In the genomic region with DNA sequence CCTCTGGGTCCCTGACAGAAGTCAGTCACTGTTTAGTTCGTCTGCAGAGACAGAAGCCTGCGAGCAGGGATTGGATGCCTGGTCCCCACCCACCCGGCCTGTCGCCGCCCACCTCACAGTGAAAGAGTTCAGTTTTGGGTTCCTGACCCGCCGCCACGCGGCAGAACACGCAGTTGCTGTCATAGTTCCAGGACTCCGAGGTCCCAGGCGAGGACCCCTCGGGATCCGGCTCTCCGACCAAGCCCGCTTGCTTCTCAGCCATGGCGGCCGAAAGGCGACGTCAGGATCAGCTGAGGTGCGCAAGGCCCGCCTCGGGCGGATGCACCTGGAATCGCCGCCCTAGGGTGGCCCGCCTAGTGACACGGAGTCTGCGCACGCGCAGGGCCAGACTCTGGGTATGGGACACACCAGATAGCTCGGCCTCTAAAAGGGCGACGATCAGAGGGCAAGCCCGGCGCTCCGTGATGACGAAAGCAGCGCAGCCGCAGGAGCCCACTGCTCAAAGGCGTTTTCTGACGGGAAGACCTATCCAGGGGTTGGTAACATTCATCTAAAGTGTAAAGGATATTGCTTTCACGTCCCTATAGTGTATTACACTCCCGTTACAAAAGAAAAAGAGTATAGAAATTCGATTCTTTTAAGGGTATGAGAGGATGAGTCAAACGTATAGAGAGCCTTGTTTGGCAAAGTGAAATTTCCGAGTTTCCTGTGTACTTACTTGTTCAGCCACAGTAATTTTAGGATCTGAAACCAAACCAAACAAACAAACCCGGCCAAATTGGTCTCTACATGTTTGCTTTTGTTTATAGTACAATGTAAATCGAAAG, we compare ENCODE assay signal across 8 mouse cellular contexts. TPM values are rescaled to one million over a fixed set of nuclear protein-coding genes. Genes with fewer than 3 reads are reported as not detected.
DNase-seq lines count a peak whose midpoint lies in the region; ATAC-seq and TF ChIP-seq lines count a peak whose summit lies in the region.

No protein-coding gene starts in this region.

- TF ChIP-seq CTCF in kidney, postnatal 0 days (IDR thresholded peaks at IDR 0.05; ENCODE audit: low read depth) = peak; percentile 52

- peak overlapping the region; percentile 83 for H3K9ac ChIP-seq in heart, embryonic 12.5 days
- H3K9ac ChIP-seq in kidney, postnatal 0 days (ENCODE audit: low read depth, low read length) = peak overlapping the region; percentile 77
- peak overlapping the region; percentile 74 for H3K9ac ChIP-seq in liver, embryonic 11.5 days (ENCODE audit: low read depth, low read length)
- H3K9ac ChIP-seq in stomach, embryonic 14.5 days (replicated peaks; ENCODE audit: low read depth, low read length) = peak overlapping the region; percentile 47

- DNase-seq in CD4-positive helper T cell, adult 2 months (ENCODE audit: low read depth, low spot score) = peak; percentile 99
- DNase-seq in brain, embryonic 18.5 days (ENCODE audit: low read depth, low spot score) = peak; percentile 95
- peak; percentile 98 for DNase-seq in kidney, postnatal 0 days (ENCODE audit: low spot score)
- peak; percentile 96 for DNase-seq in liver, embryonic 11.5 days (ENCODE audit: low spot score)
- DNase-seq in naive thymus-derived CD4-positive, alpha-beta T cell, adult 2 months (ENCODE audit: low read depth) = peak; percentile 99

- no peaks in the 10 kb centered on the region for H3K36me3 ChIP-seq in heart, embryonic 12.5 days
- no peaks in the 10 kb centered on the region for H3K36me3 ChIP-seq in kidney, postnatal 0 days (ENCODE audit: insufficient read depth, low read length)
- H3K36me3 ChIP-seq in liver, embryonic 11.5 days (ENCODE audit: control insufficient read depth, insufficient read depth, low read length) = no peaks in the 10 kb centered on the region
- no peaks in the 10 kb centered on the region for H3K36me3 ChIP-seq in stomach, embryonic 14.5 days (ENCODE audit: control insufficient read depth, insufficient read depth, low read length)

- peak; percentile 97 for ATAC-seq in erythroid progenitor cell, adult 5-6 weeks (replicated peaks; ENCODE audit: low FRiP score, poor library complexity, severe bottlenecking)
- ATAC-seq in heart, embryonic 12.5 days (ENCODE audit: insufficient number of reproducible peaks, low FRiP score) = peak; percentile 100
- peak; percentile 100 for ATAC-seq in kidney, postnatal 0 days (replicated peaks; ENCODE audit: low FRiP score, low read depth)
- ATAC-seq in liver, embryonic 11.5 days (replicated peaks; ENCODE audit: low FRiP score) = peak; percentile 100
- peak; percentile 100 for ATAC-seq in stomach, embryonic 14.5 days (ENCODE audit: insufficient number of reproducible peaks, insufficient read depth, low FRiP score, low read depth)

- peak overlapping the region; percentile 76 for H3K4me3 ChIP-seq in heart, embryonic 12.5 days
- peak overlapping the region; percentile 68 for H3K4me3 ChIP-seq in kidney, postnatal 0 days (replicated peaks; ENCODE audit: low read depth, low read length)
- H3K4me3 ChIP-seq in liver, embryonic 11.5 days (ENCODE audit: low read depth, low read length) = peak overlapping the region; percentile 57
- peak overlapping the region; percentile 65 for H3K4me3 ChIP-seq in stomach, embryonic 14.5 days (ENCODE audit: low read depth, low read length)

- WGBS in heart, embryonic 12.5 days = 1% methylated on average over 49 of the region's 49 CpGs
- 1% methylated on average over 49 of the region's 49 CpGs for WGBS in kidney, postnatal 0 days
- WGBS in liver, embryonic 11.5 days = 1% methylated on average over 49 of the region's 49 CpGs
- 2% methylated on average over 49 of the region's 49 CpGs for WGBS in stomach, embryonic 14.5 days

- peak overlapping the region; percentile 98 for H3K27ac ChIP-seq in heart, embryonic 12.5 days (ENCODE audit: poor library complexity, severe bottlenecking)
- peak overlapping the region; percentile 94 for H3K27ac ChIP-seq in kidney, postnatal 0 days
- H3K27ac ChIP-seq in liver, embryonic 11.5 days (ENCODE audit: low read depth, low read length) = peak overlapping the region; percentile 92
- H3K27ac ChIP-seq in stomach, embryonic 14.5 days (ENCODE audit: low read length) = peak overlapping the region; percentile 93

- H3K9me3 ChIP-seq in heart, embryonic 12.5 days (replicated peaks) = no peaks in the 10 kb centered on the region
- no peaks in the 10 kb centered on the region for H3K9me3 ChIP-seq in kidney, postnatal 0 days (replicated peaks; ENCODE audit: low read length)
- no peaks in the 10 kb centered on the region for H3K9me3 ChIP-seq in liver, embryonic 11.5 days (ENCODE audit: control insufficient read depth, low read length)
- H3K9me3 ChIP-seq in stomach, embryonic 14.5 days (ENCODE audit: control insufficient read depth, low read depth, low read length) = no peaks in the 10 kb centered on the region

- H3K4me1 ChIP-seq in heart, embryonic 12.5 days (replicated peaks) = 0 out of 2 replicates have a peak, but pooled peaks cover 2% of the 10 kb centered on the region
- H3K4me1 ChIP-seq in kidney, postnatal 0 days (replicated peaks; ENCODE audit: insufficient read depth, low read length) = no peaks in the 10 kb centered on the region; the same call in 1 of the 2 replicates
- H3K4me1 ChIP-seq in liver, embryonic 11.5 days (replicated peaks; ENCODE audit: control insufficient read depth, insufficient read depth, low read length) = no peaks in the 10 kb centered on the region
- no peaks in the 10 kb centered on the region for H3K4me1 ChIP-seq in stomach, embryonic 14.5 days (ENCODE audit: control insufficient read depth, insufficient read depth, low read length)

- peak overlapping the region; percentile 86 for H3K4me2 ChIP-seq in heart, embryonic 12.5 days
- H3K4me2 ChIP-seq in kidney, postnatal 0 days (ENCODE audit: low read length) = peak overlapping the region; percentile 81
- peak overlapping the region; percentile 93 for H3K4me2 ChIP-seq in liver, embryonic 11.5 days
- peak overlapping the region; percentile 79 for H3K4me2 ChIP-seq in stomach, embryonic 14.5 days (replicated peaks; ENCODE audit: low read depth, low read length)

- no peaks in the 10 kb centered on the region for H3K27me3 ChIP-seq in heart, embryonic 12.5 days (replicated peaks)
- no peaks in the 10 kb centered on the region for H3K27me3 ChIP-seq in kidney, postnatal 0 days (ENCODE audit: insufficient read depth, low read length)
- no peaks in the 10 kb centered on the region for H3K27me3 ChIP-seq in liver, embryonic 11.5 days (replicated peaks; ENCODE audit: control insufficient read depth, insufficient read depth, low read length)
- no peaks in the 10 kb centered on the region for H3K27me3 ChIP-seq in stomach, embryonic 14.5 days (ENCODE audit: control insufficient read depth, insufficient read depth, low read length)

RNA-seq across cellular contexts. Expression of gene Hint3, which starts 11.1 kb away (rescaled TPM):
- total RNA-seq in erythroid progenitor cell, adult 5-6 weeks (2015; ENCODE audit: low replicate concordance) = 12.6 and 15.5 TPM in 2 replicates
- total RNA-seq in erythroid progenitor cell, adult 5-6 weeks (2017; ENCODE audit: low replicate concordance) = 11.9 and 17.5 TPM in 2 replicates
- polyA plus RNA-seq in heart, embryonic 12.5 days (2016; fragmentation: Nextera tagmentation; extraction: Ambion mirVana) = 29.2 and 32.8 TPM in 2 replicates
- 42.1 and 45.3 TPM in 2 replicates for polyA plus RNA-seq in kidney, postnatal 0 days (2015; fragmentation: Nextera tagmentation; extraction: Ambion mirVana)
- polyA plus RNA-seq in liver, embryonic 11.5 days (2014; fragmentation: Nextera tagmentation; extraction: Ambion mirVana) = 18.6 and 19.3 TPM in 2 replicates
- polyA plus RNA-seq in stomach, embryonic 14.5 days (2014; fragmentation: Nextera tagmentation; extraction: Ambion mirVana) = 25.4 and 26.9 TPM in 2 replicates

RNA-seq across cellular contexts. Expression of gene Trmt11, which starts 17.8 kb away (rescaled TPM):
- total RNA-seq in erythroid progenitor cell, adult 5-6 weeks (2015; ENCODE audit: low replicate concordance) = 9.6 and 13.0 TPM in 2 replicates
- total RNA-seq in erythroid progenitor cell, adult 5-6 weeks (2017; ENCODE audit: low replicate concordance) = 11.4 and 26.8 TPM in 2 replicates
- 18.6 and 20.3 TPM in 2 replicates for polyA plus RNA-seq in heart, embryonic 12.5 days (2016; fragmentation: Nextera tagmentation; extraction: Ambion mirVana)
- 23.5 and 24.3 TPM in 2 replicates for polyA plus RNA-seq in kidney, postnatal 0 days (2015; fragmentation: Nextera tagmentation; extraction: Ambion mirVana)
- polyA plus RNA-seq in liver, embryonic 11.5 days (2014; fragmentation: Nextera tagmentation; extraction: Ambion mirVana) = 38.3 and 40.9 TPM in 2 replicates
- 33.4 and 33.7 TPM in 2 replicates for polyA plus RNA-seq in stomach, embryonic 14.5 days (2014; fragmentation: Nextera tagmentation; extraction: Ambion mirVana)

Comparison
In these comparisons a context has a peak if more than half of its experiments do, and no peak if none do; other contexts are left out.
1. Peak in every context shown above with its lines: DNase-seq, ATAC-seq, H3K4me3 ChIP-seq and H3K27ac ChIP-seq.